Mouse (Mus musculus): ENCODE results near the gene Gm47841.

GRCm38 (mm10) chr15:101053832-101054459, 6.7 kb upstream of the Gm47841 start:
- TF ChIP-seq POLR2A (IDR thresholded peaks at IDR 0.05; ENCODE audit: extremely low read depth, insufficient read depth, low read length) (no peak), CTCF (IDR thresholded peaks at IDR 0.05; ENCODE audit: low read depth, low read length) (no peak)
